In genomic region chrX:159371831-159372752, GRCm38 (mm10) we compare ENCODE assay signal across 7 mouse cellular contexts. TPM values are rescaled to one million over a fixed set of nuclear protein-coding genes. Genes with fewer than 3 reads are reported as not detected.
DNase-seq lines count a peak whose midpoint lies in the region; ATAC-seq lines count a peak whose summit lies in the region.

TSS of gene Eif1ax (plus strand) at chrX:159372178.

- no peaks in the 10 kb centered on the region for H3K27me3 ChIP-seq in embryonic facial prominence, embryonic 11.5 days (ENCODE audit: control insufficient read depth, insufficient read depth, low read length)
- H3K27me3 ChIP-seq in limb, embryonic 11.5 days (ENCODE audit: control insufficient read depth, insufficient read depth, low read length) = no peaks in the 10 kb centered on the region
- no peaks in the 10 kb centered on the region for H3K27me3 ChIP-seq in midbrain, embryonic 14.5 days (ENCODE audit: control insufficient read depth, insufficient read depth, low read length)

- peak within 1 kb of the TSS; percentile 67 for H3K4me3 ChIP-seq in embryonic facial prominence, embryonic 11.5 days (ENCODE audit: low read depth, low read length)
- H3K4me3 ChIP-seq in limb, embryonic 11.5 days (ENCODE audit: low read depth, low read length) = peak within 1 kb of the TSS; percentile 57
- peak within 1 kb of the TSS; percentile 57 for H3K4me3 ChIP-seq in midbrain, embryonic 14.5 days (replicated peaks; ENCODE audit: low read depth, low read length)

- WGBS in embryonic facial prominence, embryonic 11.5 days = 17% methylated on average over 46 of the region's 76 CpGs
- WGBS in limb, embryonic 11.5 days = 26% methylated on average over 46 of the region's 76 CpGs
- 31% methylated on average over 59 of the region's 76 CpGs for WGBS in midbrain, embryonic 14.5 days

- no peak within 1 kb of the TSS; the same call in 1 of the 2 replicates for H3K27ac ChIP-seq in embryonic facial prominence, embryonic 11.5 days (replicated peaks; ENCODE audit: low read depth, low read length)
- H3K27ac ChIP-seq in limb, embryonic 11.5 days (replicated peaks; ENCODE audit: low read depth, low read length) = peak within 1 kb of the TSS; percentile 42; the same call in 1 of the 2 replicates
- peak within 1 kb of the TSS; percentile 75 for H3K27ac ChIP-seq in midbrain, embryonic 14.5 days (replicated peaks; ENCODE audit: low read depth, low read length)

- peak within 1 kb of the TSS; percentile 33 for H3K4me2 ChIP-seq in embryonic facial prominence, embryonic 11.5 days (ENCODE audit: low read depth, low read length)
- H3K4me2 ChIP-seq in limb, embryonic 11.5 days (ENCODE audit: low read depth, severe bottlenecking) = peak within 1 kb of the TSS; percentile 35
- H3K4me2 ChIP-seq in midbrain, embryonic 14.5 days (ENCODE audit: low read length) = peak within 1 kb of the TSS; percentile 56

- no peaks in the 10 kb centered on the region for H3K9me3 ChIP-seq in embryonic facial prominence, embryonic 11.5 days (replicated peaks; ENCODE audit: control insufficient read depth, low read length)
- no peaks in the 10 kb centered on the region for H3K9me3 ChIP-seq in limb, embryonic 11.5 days (ENCODE audit: control insufficient read depth, low read length)
- H3K9me3 ChIP-seq in midbrain, embryonic 14.5 days (ENCODE audit: control insufficient read depth, low read length) = no peaks in the 10 kb centered on the region

- H3K36me3 ChIP-seq in embryonic facial prominence, embryonic 11.5 days (replicated peaks; ENCODE audit: control insufficient read depth, insufficient read depth, low read depth, low read length) = no peaks in the 10 kb centered on the region
- H3K36me3 ChIP-seq in limb, embryonic 11.5 days (ENCODE audit: control insufficient read depth, insufficient read depth, low read length) = no peaks in the 10 kb centered on the region; the same call in 1 of the 2 replicates
- H3K36me3 ChIP-seq in midbrain, embryonic 14.5 days (ENCODE audit: control insufficient read depth, insufficient read depth, low read length) = no peaks in the 10 kb centered on the region

- peak within 1 kb of the TSS; percentile 70 for H3K9ac ChIP-seq in embryonic facial prominence, embryonic 11.5 days (replicated peaks; ENCODE audit: low read length)
- peak within 1 kb of the TSS; percentile 74 for H3K9ac ChIP-seq in limb, embryonic 11.5 days (ENCODE audit: low read length)
- H3K9ac ChIP-seq in midbrain, embryonic 14.5 days (replicated peaks; ENCODE audit: low read length) = peak within 1 kb of the TSS; percentile 61

- H3K4me1 ChIP-seq in embryonic facial prominence, embryonic 11.5 days (ENCODE audit: control insufficient read depth, insufficient read depth, low read length) = no peaks in the 10 kb centered on the region
- H3K4me1 ChIP-seq in limb, embryonic 11.5 days (ENCODE audit: control insufficient read depth, insufficient read depth, low read length) = no peaks in the 10 kb centered on the region
- H3K4me1 ChIP-seq in midbrain, embryonic 14.5 days (ENCODE audit: control insufficient read depth, insufficient read depth, low read length) = peaks cover 6% of the 10 kb centered on the region; the same call in 1 of the 2 replicates

- DNase-seq in adrenal gland, postnatal 14 days = peak; percentile 85
- DNase-seq in embryonic facial prominence, embryonic 11.5 days (ENCODE audit: low spot score) = peak; percentile 84
- peak; percentile 99 for DNase-seq in heart, adult 11 months
- DNase-seq in kidney, adult 18-20 months = peak; percentile 71
- DNase-seq in limb, embryonic 11.5 days (ENCODE audit: low spot score) = peak; percentile 73
- peak; percentile 80 for DNase-seq in midbrain, embryonic 14.5 days
- peak; percentile 56 to 60 for DNase-seq in spleen, adult 18-20 months

- ATAC-seq in embryonic facial prominence, embryonic 11.5 days (replicated peaks; ENCODE audit: insufficient number of reproducible peaks, low FRiP score, low TSS enrichment, low read depth) = peak; percentile 100
- ATAC-seq in limb, embryonic 11.5 days (ENCODE audit: insufficient number of reproducible peaks, low FRiP score, low TSS enrichment, low read depth) = peak; percentile 98
- ATAC-seq in midbrain, embryonic 14.5 days (ENCODE audit: low FRiP score, low TSS enrichment) = peak; percentile 97

RNA-seq across cellular contexts. Expression of gene Eif1ax, which starts in this region (rescaled TPM):
- total RNA-seq in adrenal gland, postnatal 14 days (2021) = 98.2 and 112 TPM in 2 replicates
- polyA plus RNA-seq in embryonic facial prominence, embryonic 11.5 days (2014; fragmentation: Nextera tagmentation; extraction: Ambion mirVana) = 151 and 165 TPM in 2 replicates
- 152 and 170 TPM in 2 replicates for polyA plus RNA-seq in limb, embryonic 11.5 days (2014; fragmentation: Nextera tagmentation; extraction: Ambion mirVana)
- polyA plus RNA-seq in midbrain, embryonic 14.5 days (2014; fragmentation: Nextera tagmentation; extraction: Ambion mirVana) = 94.5 and 96.1 TPM in 2 replicates
